In genomic region chr11:116071510-116071909, GRCm38 (mm10) we compare ENCODE assay signal across 10 mouse cellular contexts. TPM values are rescaled to one million over a fixed set of nuclear protein-coding genes. Genes with fewer than 3 reads are reported as not detected.
DNase-seq lines count a peak whose midpoint lies in the region; ATAC-seq and TF ChIP-seq lines count a peak whose summit lies in the region.
"Had no signal": no experiment of that assay in that cellular context is flagged by ENCODE, and none has a peak within 500 bp of the region (broad histone marks: within the 10 kb centered on the region; RNA-seq: fewer than 3 reads in every experiment).

No protein-coding gene starts in this region.

- no peaks in the 10 kb centered on the region for H3K27me3 ChIP-seq in heart, postnatal 0 days (ENCODE audit: control insufficient read depth, insufficient read depth, low read length)
- H3K27me3 ChIP-seq in C2C12 (ENCODE audit: control insufficient read depth, insufficient read depth, insufficient read length), result no peaks in the 10 kb centered on the region
- 0 out of 2 replicates have a peak, but pooled peaks cover 3% of the 10 kb centered on the region for H3K27me3 ChIP-seq in heart, embryonic 12.5 days (replicated peaks)
- H3K27me3 ChIP-seq in forebrain, embryonic 12.5 days, result no peaks in the 10 kb centered on the region
- H3K27me3 ChIP-seq in forebrain, embryonic 11.5 days (ENCODE audit: control insufficient read depth, insufficient read depth, low read length), result no peaks in the 10 kb centered on the region
- H3K27me3 ChIP-seq: limb, embryonic 12.5 days had no signal

- no peak for DNase-seq in heart, postnatal 0 days (ENCODE audit: low spot score)
- no peak for DNase-seq in heart, postnatal 4 days
- no peak for DNase-seq in forebrain, embryonic 11.5 days (ENCODE audit: low spot score)
- DNase-seq: heart, adult 18-20 months had no signal

- WGBS in heart, postnatal 0 days, result 54% methylated on average over 5 of the region's 5 CpGs
- 56% methylated on average over 5 of the region's 5 CpGs for WGBS in heart, embryonic 12.5 days
- 68% methylated on average over 5 of the region's 5 CpGs for WGBS in forebrain, embryonic 12.5 days
- WGBS in forebrain, embryonic 11.5 days, result 68% methylated on average over 5 of the region's 5 CpGs

- TF ChIP-seq CTCF in heart, postnatal 0 days (IDR thresholded peaks at IDR 0.05; ENCODE audit: low read depth), result peak; percentile 14; the same call in 1 of the 2 replicates
- TF ChIP-seq CTCF in C2C12 (IDR thresholded peaks at IDR 0.05; ENCODE audit: control insufficient read depth, insufficient read depth, insufficient read length), result peak; percentile 13

- no peak overlapping the region for H3K9ac ChIP-seq in heart, postnatal 0 days (replicated peaks; ENCODE audit: low read depth, low read length)
- no peak overlapping the region for H3K9ac ChIP-seq in heart, embryonic 12.5 days
- no peak overlapping the region for H3K9ac ChIP-seq in forebrain, embryonic 12.5 days
- H3K9ac ChIP-seq in forebrain, embryonic 11.5 days (ENCODE audit: low read length), result no peak overlapping the region
- H3K9ac ChIP-seq: limb, embryonic 12.5 days had no signal

- no peaks in the 10 kb centered on the region for H3K79me2 ChIP-seq in C2C12 (ENCODE audit: control insufficient read depth, insufficient read depth)

- no peaks in the 10 kb centered on the region for H3K4me1 ChIP-seq in heart, postnatal 0 days (ENCODE audit: control insufficient read depth, insufficient read depth)
- H3K4me1 ChIP-seq in heart, embryonic 12.5 days (replicated peaks), result peaks cover 32% of the 10 kb centered on the region
- no peaks in the 10 kb centered on the region for H3K4me1 ChIP-seq in forebrain, embryonic 12.5 days
- no peaks in the 10 kb centered on the region for H3K4me1 ChIP-seq in forebrain, embryonic 11.5 days (replicated peaks; ENCODE audit: control insufficient read depth, insufficient read depth, low read length)

- no peak overlapping the region for H3K4me2 ChIP-seq in heart, postnatal 0 days (ENCODE audit: low read depth, low read length)
- no peak overlapping the region for H3K4me2 ChIP-seq in heart, embryonic 12.5 days
- H3K4me2 ChIP-seq in forebrain, embryonic 12.5 days, result no peak overlapping the region
- H3K4me2 ChIP-seq in forebrain, embryonic 11.5 days (ENCODE audit: low read depth, low read length, severe bottlenecking), result no peak overlapping the region
- H3K4me2 ChIP-seq: limb, embryonic 12.5 days had no signal

- TF ChIP-seq EP300 in heart, postnatal 0 days (IDR thresholded peaks at IDR 0.05; ENCODE audit: low read depth), result no peak

- H3ac ChIP-seq in C2C12 (ENCODE audit: control insufficient read depth, insufficient read length, low read depth), result no peak overlapping the region

- ATAC-seq in heart, postnatal 0 days (ENCODE audit: insufficient read depth, low read depth), result no peak
- peak; percentile 72 for ATAC-seq in activated CD4-positive, CD25-positive, alpha-beta regulatory T cell, adult 4 months
- peak; percentile 54 for ATAC-seq in megakaryocyte progenitor cell, adult 5-6 weeks (replicated peaks; ENCODE audit: poor library complexity)
- no peak for ATAC-seq in heart, embryonic 12.5 days (ENCODE audit: insufficient number of reproducible peaks, low FRiP score)
- ATAC-seq in forebrain, embryonic 12.5 days (ENCODE audit: low FRiP score), result no peak
- ATAC-seq in forebrain, embryonic 11.5 days (replicated peaks; ENCODE audit: low FRiP score), result no peak

- H3K79me3 ChIP-seq in C2C12 (ENCODE audit: low read depth), result no peaks in the 10 kb centered on the region

- H3K9me3 ChIP-seq in heart, postnatal 0 days (replicated peaks; ENCODE audit: control insufficient read depth, low read length), result no peaks in the 10 kb centered on the region
- 0 out of 2 replicates have a peak, but pooled peaks cover 5% of the 10 kb centered on the region for H3K9me3 ChIP-seq in heart, embryonic 12.5 days (replicated peaks)
- no peaks in the 10 kb centered on the region for H3K9me3 ChIP-seq in forebrain, embryonic 12.5 days
- H3K9me3 ChIP-seq in forebrain, embryonic 11.5 days (ENCODE audit: control insufficient read depth, low read length), result no peaks in the 10 kb centered on the region
- H3K9me3 ChIP-seq: limb, embryonic 12.5 days had no signal

- no peak overlapping the region for H3K27ac ChIP-seq in heart, postnatal 0 days (ENCODE audit: low read depth)
- no peak overlapping the region for H3K27ac ChIP-seq in heart, embryonic 12.5 days (ENCODE audit: poor library complexity, severe bottlenecking)
- no peak overlapping the region for H3K27ac ChIP-seq in forebrain, embryonic 12.5 days
- H3K27ac ChIP-seq in forebrain, embryonic 11.5 days (ENCODE audit: low read depth, low read length), result no peak overlapping the region
- H3K27ac ChIP-seq: limb, embryonic 12.5 days had no signal

- no peak overlapping the region for H3K4me3 ChIP-seq in heart, postnatal 0 days (ENCODE audit: low read depth, low read length)
- H3K4me3 ChIP-seq in C2C12 (ENCODE audit: insufficient read depth, poor library complexity, severe bottlenecking), result no peak overlapping the region
- no peak overlapping the region for H3K4me3 ChIP-seq in heart, embryonic 12.5 days
- no peak overlapping the region for H3K4me3 ChIP-seq in forebrain, embryonic 12.5 days (replicated peaks)
- H3K4me3 ChIP-seq in forebrain, embryonic 11.5 days (ENCODE audit: low read depth, low read length), result no peak overlapping the region
- H3K4me3 ChIP-seq: limb, embryonic 12.5 days had no signal

- H3K36me3 ChIP-seq in heart, postnatal 0 days (replicated peaks; ENCODE audit: control insufficient read depth, insufficient read depth, low read length), result no peaks in the 10 kb centered on the region
- no peaks in the 10 kb centered on the region for H3K36me3 ChIP-seq in C2C12 (ENCODE audit: control insufficient read depth, insufficient read depth)
- no peaks in the 10 kb centered on the region for H3K36me3 ChIP-seq in heart, embryonic 12.5 days
- no peaks in the 10 kb centered on the region for H3K36me3 ChIP-seq in forebrain, embryonic 12.5 days (replicated peaks)
- no peaks in the 10 kb centered on the region for H3K36me3 ChIP-seq in forebrain, embryonic 11.5 days (ENCODE audit: control insufficient read depth, insufficient read depth, low read length)
- H3K36me3 ChIP-seq: limb, embryonic 12.5 days had no signal

RNA-seq across cellular contexts. Expression of gene Unc13d, which starts 6.3 kb away (rescaled TPM):
- total RNA-seq in heart, postnatal 0 days (2014; rRNA removed; ENCODE audit: low replicate concordance), result 0.27 and 2.7 TPM in 2 replicates
- polyA plus RNA-seq in heart, postnatal 0 days (2015; fragmentation: Nextera tagmentation; extraction: Ambion mirVana), result 0.42 and 0.47 TPM in 2 replicates
- total RNA-seq in heart, postnatal 4 days (2021), result under 1 TPM; 0.88 to 0.95 TPM
- 0.43 TPM for polyA plus RNA-seq in C2C12 (2012; fragmentation: generic; extraction: Trizol)
- polyA plus RNA-seq in activated CD4-positive, CD25-positive, alpha-beta regulatory T cell, adult 4 months (2017; shearing (Covaris generic)), result 100 to 1,000 TPM in 1 of 2 experiments, 10 to 100 TPM in 1; 68.6 to 116 TPM
- total RNA-seq in megakaryocyte progenitor cell, adult 5-6 weeks (2015), result 13.6 and 15.8 TPM in 2 replicates
- total RNA-seq in megakaryocyte progenitor cell, adult 5-6 weeks (2017), result 15.5 and 26.1 TPM in 2 replicates
- polyA plus RNA-seq in heart, embryonic 12.5 days (2016; fragmentation: Nextera tagmentation; extraction: Ambion mirVana), result 2.2 and 2.5 TPM in 2 replicates
- polyA plus RNA-seq in forebrain, embryonic 12.5 days (2016; fragmentation: Nextera tagmentation; extraction: Ambion mirVana), result 0.69 and 0.73 TPM in 2 replicates
- 1.6 and 2.2 TPM in 2 replicates for polyA plus RNA-seq in forebrain, embryonic 11.5 days (2014; fragmentation: Nextera tagmentation; extraction: Ambion mirVana)

RNA-seq across cellular contexts. Expression of gene Wbp2, which starts 15.3 kb away (rescaled TPM):
- 113 and 120 TPM in 2 replicates for total RNA-seq in heart, postnatal 0 days (2014; rRNA removed; ENCODE audit: low replicate concordance)
- polyA plus RNA-seq in heart, postnatal 0 days (2015; fragmentation: Nextera tagmentation; extraction: Ambion mirVana), result 106 and 117 TPM in 2 replicates
- 100 to 1,000 TPM; 107 TPM for total RNA-seq in heart, postnatal 4 days (2021)
- polyA plus RNA-seq in C2C12 (2012; fragmentation: generic; extraction: Trizol), result 87.6 TPM
- 100 to 1,000 TPM in 1 of 2 experiments, 10 to 100 TPM in 1; 85.4 to 142 TPM for polyA plus RNA-seq in activated CD4-positive, CD25-positive, alpha-beta regulatory T cell, adult 4 months (2017; shearing (Covaris generic))
- total RNA-seq in megakaryocyte progenitor cell, adult 5-6 weeks (2015), result 42.4 and 56.5 TPM in 2 replicates
- total RNA-seq in megakaryocyte progenitor cell, adult 5-6 weeks (2017), result 15.6 and 22.8 TPM in 2 replicates
- 137 and 141 TPM in 2 replicates for polyA plus RNA-seq in heart, embryonic 12.5 days (2016; fragmentation: Nextera tagmentation; extraction: Ambion mirVana)
- 92.3 and 101 TPM in 2 replicates for polyA plus RNA-seq in forebrain, embryonic 12.5 days (2016; fragmentation: Nextera tagmentation; extraction: Ambion mirVana)
- 100.0 and 111 TPM in 2 replicates for polyA plus RNA-seq in forebrain, embryonic 11.5 days (2014; fragmentation: Nextera tagmentation; extraction: Ambion mirVana)

RNA-seq across cellular contexts. Expression of gene Unk, which starts 41.4 kb away (rescaled TPM):
- 23.1 and 26.1 TPM in 2 replicates for total RNA-seq in heart, postnatal 0 days (2014; rRNA removed; ENCODE audit: low replicate concordance)
- 8.4 and 9.5 TPM in 2 replicates for polyA plus RNA-seq in heart, postnatal 0 days (2015; fragmentation: Nextera tagmentation; extraction: Ambion mirVana)
- 10 to 100 TPM; 22.3 to 25.0 TPM for total RNA-seq in heart, postnatal 4 days (2021)
- 14.5 TPM for polyA plus RNA-seq in C2C12 (2012; fragmentation: generic; extraction: Trizol)
- polyA plus RNA-seq in activated CD4-positive, CD25-positive, alpha-beta regulatory T cell, adult 4 months (2017; shearing (Covaris generic)), result 10 to 100 TPM; 10.4 to 12.3 TPM
- total RNA-seq in megakaryocyte progenitor cell, adult 5-6 weeks (2015), result 13.7 and 15.3 TPM in 2 replicates
- total RNA-seq in megakaryocyte progenitor cell, adult 5-6 weeks (2017), result 14.2 and 18.7 TPM in 2 replicates
- polyA plus RNA-seq in heart, embryonic 12.5 days (2016; fragmentation: Nextera tagmentation; extraction: Ambion mirVana), result 31.8 and 32.3 TPM in 2 replicates
- polyA plus RNA-seq in forebrain, embryonic 12.5 days (2016; fragmentation: Nextera tagmentation; extraction: Ambion mirVana), result 47.9 and 50.4 TPM in 2 replicates
- 40.7 and 48.5 TPM in 2 replicates for polyA plus RNA-seq in forebrain, embryonic 11.5 days (2014; fragmentation: Nextera tagmentation; extraction: Ambion mirVana)

RNA-seq across cellular contexts. Expression of gene H3f3b, which starts 43.7 kb away (rescaled TPM):
- total RNA-seq in heart, postnatal 0 days (2014; rRNA removed; ENCODE audit: low replicate concordance), result 365 and 410 TPM in 2 replicates
- 518 and 561 TPM in 2 replicates for polyA plus RNA-seq in heart, postnatal 0 days (2015; fragmentation: Nextera tagmentation; extraction: Ambion mirVana)
- total RNA-seq in heart, postnatal 4 days (2021), result 100 to 1,000 TPM; 466 to 502 TPM
- 633 TPM for polyA plus RNA-seq in C2C12 (2012; fragmentation: generic; extraction: Trizol)
- polyA plus RNA-seq in activated CD4-positive, CD25-positive, alpha-beta regulatory T cell, adult 4 months (2017; shearing (Covaris generic)), result 1,000 to 10,000 TPM; 1,520 to 1,873 TPM
- total RNA-seq in megakaryocyte progenitor cell, adult 5-6 weeks (2015), result 714 and 817 TPM in 2 replicates
- total RNA-seq in megakaryocyte progenitor cell, adult 5-6 weeks (2017), result 751 and 801 TPM in 2 replicates
- 742 and 759 TPM in 2 replicates for polyA plus RNA-seq in heart, embryonic 12.5 days (2016; fragmentation: Nextera tagmentation; extraction: Ambion mirVana)
- 2,341 and 2,432 TPM in 2 replicates for polyA plus RNA-seq in forebrain, embryonic 12.5 days (2016; fragmentation: Nextera tagmentation; extraction: Ambion mirVana)
- polyA plus RNA-seq in forebrain, embryonic 11.5 days (2014; fragmentation: Nextera tagmentation; extraction: Ambion mirVana), result 1,836 and 1,931 TPM in 2 replicates

RNA-seq across cellular contexts. Expression of gene Trim47, which starts 55.5 kb away (rescaled TPM):
- total RNA-seq in heart, postnatal 0 days (2014; rRNA removed; ENCODE audit: low replicate concordance), result 89.0 and 104 TPM in 2 replicates
- polyA plus RNA-seq in heart, postnatal 0 days (2015; fragmentation: Nextera tagmentation; extraction: Ambion mirVana), result 42.8 and 43.9 TPM in 2 replicates
- total RNA-seq in heart, postnatal 4 days (2021), result 10 to 100 TPM; 47.1 to 50.9 TPM
- 95.4 TPM for polyA plus RNA-seq in C2C12 (2012; fragmentation: generic; extraction: Trizol)
- not detected for polyA plus RNA-seq in activated CD4-positive, CD25-positive, alpha-beta regulatory T cell, adult 4 months (2017; shearing (Covaris generic))
- total RNA-seq in megakaryocyte progenitor cell, adult 5-6 weeks (2015), result 0.59 and 1.9 TPM in 2 replicates
- total RNA-seq in megakaryocyte progenitor cell, adult 5-6 weeks (2017), result 1.0 and 1.3 TPM in 2 replicates
- 54.8 and 58.2 TPM in 2 replicates for polyA plus RNA-seq in heart, embryonic 12.5 days (2016; fragmentation: Nextera tagmentation; extraction: Ambion mirVana)
- 2.7 and 3.2 TPM in 2 replicates for polyA plus RNA-seq in forebrain, embryonic 12.5 days (2016; fragmentation: Nextera tagmentation; extraction: Ambion mirVana)
- 3.4 and 3.8 TPM in 2 replicates for polyA plus RNA-seq in forebrain, embryonic 11.5 days (2014; fragmentation: Nextera tagmentation; extraction: Ambion mirVana)

Comparison
In these comparisons a context has a peak if more than half of its experiments do, and no peak if none do; other contexts are left out.
1. ATAC-seq: peak in activated CD4-positive, CD25-positive, alpha-beta regulatory T cell, adult 4 months (single experiment) and megakaryocyte progenitor cell, adult 5-6 weeks (single experiment); none in heart, postnatal 0 days (single experiment), heart, embryonic 12.5 days (single experiment), forebrain, embryonic 12.5 days (single experiment) and forebrain, embryonic 11.5 days (single experiment).
2. RNA of gene Unc13d, which starts 6.3 kb away (polyA plus RNA-seq): 68.6 to 116 TPM in activated CD4-positive, CD25-positive, alpha-beta regulatory T cell, adult 4 months; 2.2 to 2.5 TPM in heart, embryonic 12.5 days, 1.6 to 2.2 TPM in forebrain, embryonic 11.5 days, 0.69 to 0.73 TPM in forebrain, embryonic 12.5 days, 0.43 TPM in C2C12 (single experiment) and 0.42 to 0.47 TPM in heart, postnatal 0 days; every median in the first group is over 10 times any median in the second.